Mouse (Mus musculus): ENCODE measurements around the gene Cit.

The Cit gene

GRCm38 (mm10) chr5:116045581-116045980, 200.5 kb downstream of the Cit start:
- no peak for DNase-seq (ENCODE audit: low read depth)

DNA sequence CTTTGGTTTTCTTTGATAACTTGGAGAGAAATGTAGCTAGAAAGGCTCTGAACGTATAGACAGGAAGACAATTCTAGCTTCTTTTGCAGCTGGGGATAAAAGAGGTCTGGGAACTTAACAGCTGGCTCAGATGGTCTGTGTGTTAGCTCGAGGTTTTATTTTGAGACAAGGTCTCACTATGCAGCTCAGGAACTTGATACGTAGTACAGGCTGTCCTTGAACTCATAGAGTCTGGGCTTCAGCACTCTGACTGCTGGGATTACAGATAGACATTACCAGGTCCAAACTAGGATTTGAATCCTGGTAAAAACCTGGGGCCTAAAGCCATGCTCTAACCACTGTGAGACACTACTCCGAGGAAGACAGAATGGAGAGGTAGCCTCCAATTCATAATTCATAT, 201.2 kb downstream of the Cit start:
- DNase-seq (ENCODE audit: low read depth): no peak

DNA sequence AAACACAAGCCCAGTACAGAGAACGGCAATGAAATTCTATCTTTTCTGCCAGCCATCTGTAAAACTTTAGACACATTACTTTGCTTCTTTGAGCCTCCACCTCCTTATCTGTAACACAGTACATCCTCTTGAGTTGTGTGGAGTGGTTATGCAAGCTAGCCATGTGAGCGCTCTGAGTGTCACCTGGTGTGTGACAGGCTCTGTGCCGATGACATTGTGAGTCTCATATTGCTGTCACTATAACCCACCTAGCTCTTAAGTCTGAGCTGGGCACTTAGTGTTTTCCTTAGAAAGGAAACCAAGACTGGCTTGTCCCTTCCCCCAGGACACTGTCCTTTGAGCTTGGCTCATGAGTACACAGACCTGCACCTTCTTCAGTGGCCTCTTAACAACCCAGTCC, 203.2 kb downstream of the Cit start:
- no peak for DNase-seq (ENCODE audit: low read depth)

- DNase-seq (ENCODE audit: low read depth): no peak
Measured at GRCm38 (mm10) chr5:116049821-116050220, 204.7 kb downstream of the Cit start.

GRCm38 (mm10) chr5:116052171-116052570, 207.1 kb downstream of the Cit start:
- no peak for DNase-seq (ENCODE audit: low read depth)

DNA sequence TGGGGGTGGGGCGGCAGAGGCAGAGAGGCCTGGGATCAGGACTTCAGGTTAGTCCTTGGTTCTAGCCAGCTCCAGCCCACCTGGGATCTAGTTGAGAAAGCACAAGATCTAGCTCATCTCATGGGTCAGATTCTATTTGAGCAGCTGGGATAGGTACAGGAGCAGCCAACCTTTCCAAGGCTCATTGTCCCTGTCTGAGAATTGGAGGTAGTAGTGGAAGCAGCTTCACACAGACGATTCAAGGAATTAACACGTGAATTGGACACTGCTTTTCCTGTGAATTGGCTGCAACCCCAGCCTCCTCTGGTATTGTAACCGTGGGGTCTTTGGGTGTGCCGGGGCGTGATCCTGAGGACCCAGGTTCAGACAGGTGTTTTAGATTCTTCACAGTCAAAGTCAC, 207.7 kb downstream of the Cit start:
- DNase-seq (ENCODE audit: low read depth): no peak
